Mouse (Mus musculus) retina, postnatal 1 day (tissue): Measurements from ENCODE around the gene Gltp.

Source experiments
- DNase-seq: peaks from one replicate; pipeline ENCODE4 v3.0.0-alpha.2; 2012

Gltp gene

GRCm38 (mm10) chr5:114702403-114703392, 11.9 kb upstream of the Gltp start:
- DNase-seq = peak; percentile 78

- no peak for DNase-seq
Observed at GRCm38 (mm10) chr5:114699015-114699414, 8.2 kb upstream of the Gltp start.

- DNase-seq = no peak
Observed at GRCm38 (mm10) chr5:114698044-114698746, 7.4 kb upstream of the Gltp start.

GRCm38 (mm10) chr5:114696939-114697338, 6.2 kb upstream of the Gltp start:
- no peak for DNase-seq

- DNase-seq = peak; percentile 34
Observed at GRCm38 (mm10) chr5:114695775-114696174, 5.0 kb upstream of the Gltp start.

- DNase-seq = peak; percentile 37
Observed at GRCm38 (mm10) chr5:114689700-114690366, 951 bp downstream of the Gltp start.

- no peak for DNase-seq
Observed at GRCm38 (mm10) chr5:114688703-114689102, 2.1 kb downstream of the Gltp start.

GRCm38 (mm10) chr5:114687901-114688300, 2.9 kb downstream of the Gltp start:
- no peak for DNase-seq

GRCm38 (mm10) chr5:114686726-114687210, 4.0 kb downstream of the Gltp start:
- no peak for DNase-seq

- no peak for DNase-seq
Observed at GRCm38 (mm10) chr5:114685986-114686385, 4.8 kb downstream of the Gltp start.

GRCm38 (mm10) chr5:114681717-114682116, 9.1 kb downstream of the Gltp start:
- DNase-seq = no peak

- no peak for DNase-seq
Observed at GRCm38 (mm10) chr5:114680676-114681285, 10.0 kb downstream of the Gltp start.

- peak; percentile 67 for DNase-seq
Observed at GRCm38 (mm10) chr5:114679841-114680591, 10.8 kb downstream of the Gltp start.

- DNase-seq = no peak
Observed at GRCm38 (mm10) chr5:114674594-114674993, 16.2 kb downstream of the Gltp start.

- DNase-seq = no peak
Observed at GRCm38 (mm10) chr5:114673114-114673513, 17.7 kb downstream of the Gltp start.

- no peak for DNase-seq
Observed at GRCm38 (mm10) chr5:114669014-114669413, 21.8 kb downstream of the Gltp start.

- peak; percentile 97 for DNase-seq
Observed at GRCm38 (mm10) chr5:114667228-114667856, 23.4 kb downstream of the Gltp start.

- no peak for DNase-seq
Observed at GRCm38 (mm10) chr5:114666659-114667058, 24.1 kb downstream of the Gltp start.

GRCm38 (mm10) chr5:114664750-114665149, 26.0 kb downstream of the Gltp start:
- DNase-seq = no peak

- DNase-seq = no peak
Observed at GRCm38 (mm10) chr5:114664139-114664538, 26.6 kb downstream of the Gltp start.

- no peak for DNase-seq
Observed at GRCm38 (mm10) chr5:114661029-114661428, 29.8 kb downstream of the Gltp start.
